Mouse (Mus musculus): Measurements from ENCODE around the gene Dus1l.
"Not testable (repeated sequence)": the region's sequence is repeated elsewhere in the genome, so short reads cannot be mapped to it uniquely, and the experiment has no call there.

The Dus1l gene

DNA sequence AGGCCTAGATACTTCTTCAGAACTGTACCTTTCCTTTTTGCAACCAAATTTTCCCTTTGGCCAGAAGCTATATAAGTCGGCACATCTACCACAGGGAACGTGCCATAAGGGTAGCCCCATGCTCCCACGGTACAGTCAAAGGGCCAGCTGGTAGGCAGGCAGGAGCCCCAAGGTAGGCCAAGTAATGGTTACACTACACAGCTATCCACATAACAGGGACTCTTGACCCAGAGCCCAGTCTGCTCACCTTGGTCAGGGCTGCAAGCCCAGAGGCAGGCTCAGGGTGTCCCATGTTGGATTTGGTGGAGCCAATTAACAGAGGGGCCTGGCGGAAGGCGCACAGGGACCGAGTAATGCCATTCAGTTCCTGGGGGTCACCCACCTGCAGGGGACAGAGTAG is 23.4 kb upstream of the Dus1l start:
- CTCF ChIA-PET, result no interaction called here

DNA sequence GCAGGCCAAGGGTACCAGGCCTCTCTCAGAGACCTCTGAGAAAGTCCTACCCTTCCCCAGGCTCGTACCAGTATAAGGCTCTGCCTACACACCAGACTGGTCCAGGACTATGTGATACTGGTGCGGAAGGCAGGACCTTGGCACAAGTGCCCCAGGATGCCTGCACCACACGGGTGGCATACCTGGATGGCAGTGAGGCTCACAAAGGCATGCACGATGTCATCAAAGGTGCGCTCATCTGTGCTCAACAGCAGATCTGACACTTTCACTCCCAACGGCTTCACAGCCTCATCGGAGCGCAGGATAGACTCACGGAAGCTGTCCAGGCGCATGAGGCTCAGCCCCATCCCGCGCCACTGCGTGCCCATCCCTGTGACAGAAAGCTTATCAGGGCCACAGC is 22.0 kb upstream of the Dus1l start:
- CTCF ChIA-PET, result no interaction called here

DNA sequence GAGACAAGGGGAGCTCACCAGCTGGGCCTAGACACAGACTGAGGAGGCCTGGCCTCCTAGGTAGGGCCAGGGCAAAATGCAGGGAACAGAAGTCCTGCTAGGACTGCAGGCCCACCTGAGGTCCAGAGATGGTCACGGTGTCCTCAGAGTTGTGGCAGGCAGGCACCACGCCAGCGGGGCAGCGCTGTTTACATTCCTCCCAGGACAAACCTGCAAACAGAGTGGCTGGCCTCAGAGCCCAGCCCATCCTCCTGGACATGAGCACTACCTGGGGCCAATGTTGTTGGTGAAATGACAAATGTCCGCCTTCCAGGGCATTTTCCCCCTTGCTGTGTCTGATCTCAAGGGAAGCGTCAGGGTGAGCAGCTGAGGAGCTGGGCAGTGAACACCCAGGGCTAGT is 21.2 kb upstream of the Dus1l start:
- CTCF ChIA-PET, result no interaction called here

DNA sequence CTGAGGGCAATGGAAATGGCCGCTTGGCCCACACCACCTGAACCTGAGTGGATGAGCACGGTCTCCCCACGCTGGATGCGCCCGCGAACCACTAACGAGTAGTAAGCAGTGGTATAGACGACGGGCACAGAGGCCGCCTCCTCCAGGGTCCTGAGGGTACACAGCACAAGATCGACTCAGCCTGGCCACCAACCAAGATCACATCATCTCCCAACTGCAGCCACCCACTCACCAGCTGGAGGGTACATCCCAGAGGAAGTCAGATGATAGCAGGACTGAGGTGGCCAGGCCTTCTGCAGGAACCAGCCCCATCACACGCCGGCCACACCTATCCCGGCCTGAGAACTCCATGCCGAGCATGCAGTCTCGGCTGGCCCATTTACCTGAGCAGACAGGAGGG is 15.9 kb upstream of the Dus1l start:
- CTCF ChIA-PET, result no interaction called here

DNA sequence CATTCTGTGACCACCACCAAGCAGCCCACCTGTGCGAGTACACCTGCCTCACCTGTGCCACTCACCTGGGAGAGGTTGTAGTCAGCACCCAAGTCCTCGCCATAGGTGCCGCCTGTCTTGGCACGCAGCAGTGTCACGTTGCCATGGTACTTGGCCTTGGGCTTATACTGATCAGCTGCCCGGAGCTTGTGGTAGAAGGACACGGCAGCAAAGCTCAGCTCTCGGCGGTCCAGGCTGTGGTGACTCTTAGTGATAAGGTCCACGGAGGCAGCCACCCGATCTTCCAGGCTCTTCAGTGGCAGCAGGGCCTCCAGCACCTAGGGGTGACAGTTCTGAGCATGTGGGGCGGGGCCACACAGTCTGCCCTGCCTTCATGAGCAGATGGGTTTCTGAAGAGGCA is 11.8 kb upstream of the Dus1l start:
- CTCF ChIA-PET, result no interaction called here

DNA sequence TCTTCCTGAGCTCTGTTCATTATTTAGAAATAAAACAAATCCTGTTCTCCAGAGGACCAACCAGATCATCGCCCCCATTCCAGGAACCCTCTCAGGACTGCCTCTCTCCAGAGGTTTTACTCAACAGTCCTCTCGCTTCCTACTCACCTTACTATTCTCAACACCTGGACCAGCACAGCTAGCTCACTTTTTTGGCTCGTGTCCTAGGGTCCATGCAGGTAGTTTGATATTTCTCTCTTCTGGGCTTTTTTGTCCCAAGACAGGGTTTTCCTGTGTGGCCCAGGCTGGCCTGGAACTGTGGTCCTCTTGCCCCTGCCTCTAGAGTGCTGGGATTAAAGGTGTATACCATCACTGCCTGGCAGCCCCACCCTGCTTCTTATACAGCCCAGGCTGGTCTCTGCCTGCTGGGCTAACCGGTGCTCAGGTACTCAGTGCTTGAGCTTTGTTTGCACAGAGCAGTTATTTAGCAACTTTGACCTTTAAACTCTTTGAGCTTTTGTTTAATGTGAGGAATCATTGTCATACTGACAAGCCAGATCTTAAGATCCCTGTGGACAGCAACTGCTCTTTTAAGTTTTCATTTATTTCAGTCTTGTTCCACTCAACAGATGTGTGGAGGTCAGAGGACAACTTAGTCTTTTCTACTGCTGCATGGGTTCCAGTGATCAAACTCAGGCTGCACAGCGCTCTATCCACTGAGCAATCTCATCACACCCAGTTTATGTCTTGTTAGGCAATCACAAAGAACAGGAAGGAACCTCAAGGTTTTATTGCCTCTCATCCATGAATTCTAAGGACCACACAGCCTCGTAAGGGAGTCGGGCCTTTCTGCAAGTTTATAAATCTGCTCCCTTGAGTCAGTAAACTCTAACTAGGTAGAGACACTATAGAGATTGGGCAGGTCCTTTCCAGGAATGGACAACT is 9.4 kb upstream of the Dus1l start:
- CTCF ChIA-PET, result no interaction called here

DNA sequence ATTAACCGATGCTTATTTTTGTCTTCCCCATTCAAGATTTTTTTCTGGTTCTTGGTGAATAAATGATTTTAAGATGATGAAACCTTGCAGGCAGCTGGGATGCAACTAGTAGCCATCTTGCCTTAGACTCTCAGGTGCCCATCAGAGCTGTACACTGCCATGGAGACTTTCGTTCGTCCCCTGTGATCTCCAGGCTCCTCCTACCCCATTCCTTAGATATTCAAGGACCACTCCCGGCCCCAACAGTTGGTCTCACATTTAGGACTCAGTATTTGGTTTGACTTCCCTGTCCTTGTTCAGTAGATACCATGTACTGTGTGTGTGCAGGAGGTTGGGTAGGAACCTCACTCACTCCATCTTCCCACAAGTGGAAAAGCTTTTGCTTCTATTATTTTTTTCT is 8.6 kb upstream of the Dus1l start:
- CTCF ChIA-PET, result no interaction called here

DNA sequence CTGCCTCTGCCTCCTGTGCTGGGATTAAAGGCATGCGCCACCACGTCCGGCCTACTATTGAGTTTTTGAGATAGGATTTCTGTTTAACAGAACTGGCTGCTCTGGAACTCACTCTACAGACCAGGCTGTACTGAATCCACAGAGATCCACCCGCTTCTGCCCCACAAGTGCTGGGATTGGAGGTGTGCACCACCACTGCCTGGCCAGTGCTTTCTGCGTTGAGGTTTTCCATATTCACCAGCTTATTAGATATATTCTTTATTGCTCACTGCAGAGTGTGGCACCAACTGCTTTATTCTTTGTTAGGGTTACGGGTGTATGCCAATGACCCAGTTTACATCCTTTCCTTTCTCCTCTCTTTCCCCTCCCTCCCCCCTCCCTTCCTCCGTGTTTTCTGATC is 8.1 kb upstream of the Dus1l start:
- CTCF ChIA-PET, result no interaction called here

DNA sequence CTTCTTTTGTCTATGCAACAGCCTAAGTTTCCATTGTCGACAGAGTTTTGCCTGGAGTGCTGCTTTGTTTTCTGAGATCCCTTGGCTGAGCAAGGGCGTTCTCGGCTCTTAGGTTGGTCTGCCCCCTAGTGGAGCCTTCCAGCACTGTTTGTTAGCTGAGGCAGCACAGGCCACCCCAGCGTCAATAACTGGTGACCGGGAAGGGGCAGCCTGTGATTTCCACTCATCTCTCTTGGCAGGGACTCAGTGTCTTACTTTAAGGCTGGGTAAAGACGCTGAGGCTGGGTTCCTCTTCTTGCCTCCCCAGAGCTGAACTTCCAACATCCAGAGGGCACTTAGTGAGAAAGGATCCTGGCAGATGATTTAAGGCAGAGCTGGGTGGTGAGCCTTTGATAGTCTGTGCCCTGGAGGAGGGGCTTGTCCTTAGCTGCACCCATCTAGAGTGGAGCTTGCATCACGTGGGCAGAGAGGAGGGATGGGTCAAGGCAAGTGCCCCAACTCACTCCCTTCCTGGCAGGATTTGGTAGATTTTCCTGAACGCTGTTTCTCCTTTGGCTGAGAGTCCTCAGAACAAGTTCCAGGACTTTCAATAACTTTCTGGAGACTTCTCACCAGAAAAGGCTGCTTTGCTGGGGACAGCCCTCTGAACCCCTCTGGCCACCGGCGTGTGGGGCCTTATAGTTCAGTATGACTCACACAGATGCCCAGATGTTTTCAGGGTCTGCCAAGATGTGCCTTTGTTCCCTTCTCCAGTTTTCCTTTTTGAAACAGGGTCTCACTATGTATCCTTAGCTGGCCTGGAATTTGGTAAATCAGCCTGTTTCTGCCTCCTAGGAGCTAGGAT is 4.1 kb upstream of the Dus1l start:
- CTCF ChIA-PET, result interaction anchor here (0.7 kb wide), 1 partner anchor 890 kb away, joined by 17 read pairs; no protein-coding TSS in a partner anchor

DNA sequence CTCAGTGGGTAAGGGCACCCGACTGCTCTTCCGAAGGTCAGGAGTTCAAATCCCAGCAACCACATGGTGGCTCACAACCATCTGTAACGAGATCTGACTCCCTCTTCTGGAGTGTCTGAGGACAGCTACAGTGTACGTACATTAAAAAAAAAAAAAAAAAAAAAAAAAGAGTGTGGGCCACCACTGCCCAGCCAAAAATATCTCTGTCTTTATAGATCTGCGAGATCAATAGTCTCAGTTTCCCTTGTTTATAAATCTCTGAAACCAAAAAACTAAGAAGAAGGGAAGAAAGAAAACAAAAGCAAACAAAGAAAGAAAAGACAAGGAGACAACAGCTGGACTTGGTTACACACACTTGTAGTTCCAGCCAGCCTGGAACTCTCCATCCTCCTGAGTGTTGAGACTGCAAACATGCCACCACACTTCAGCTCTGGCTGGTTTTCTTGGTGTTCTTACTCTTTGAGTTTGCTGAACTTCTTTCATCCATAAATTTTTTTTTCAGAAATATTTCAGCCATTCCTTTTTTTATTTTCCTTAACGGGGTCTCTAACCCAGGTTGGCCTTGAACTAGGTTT is 3.2 kb upstream of the Dus1l start:
- CTCF ChIA-PET, result interaction anchor here (0.5 to 0.7 kb wide), 3 partner anchors 64 to 889 kb away, joined by 3 to 17 read pairs (median 4); no protein-coding TSS in a partner anchor

DNA sequence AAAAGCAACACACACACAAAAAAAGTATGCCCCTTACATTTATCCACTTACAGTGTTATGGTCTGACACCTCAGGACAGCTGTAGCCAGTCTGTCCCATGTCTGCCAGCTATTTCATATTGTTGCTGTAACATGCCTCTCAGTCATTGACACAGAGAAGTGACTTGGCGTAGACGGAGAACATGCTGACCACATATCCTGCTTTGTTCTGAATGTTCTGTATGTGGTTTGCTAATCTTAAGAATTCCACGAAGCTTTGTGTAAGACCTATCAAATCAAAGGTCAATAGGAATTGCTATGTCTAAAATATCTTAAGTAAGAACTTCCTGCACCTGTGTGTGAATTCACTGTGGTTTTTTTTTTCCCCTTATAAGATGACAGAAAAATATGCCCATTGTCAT is 2.0 kb upstream of the Dus1l start:
- CTCF ChIA-PET, result interaction anchor here (0.6 to 0.8 kb wide), 2 partner anchors 192 to 428 kb away, joined by 3 to 4 read pairs; no protein-coding TSS in a partner anchor

DNA sequence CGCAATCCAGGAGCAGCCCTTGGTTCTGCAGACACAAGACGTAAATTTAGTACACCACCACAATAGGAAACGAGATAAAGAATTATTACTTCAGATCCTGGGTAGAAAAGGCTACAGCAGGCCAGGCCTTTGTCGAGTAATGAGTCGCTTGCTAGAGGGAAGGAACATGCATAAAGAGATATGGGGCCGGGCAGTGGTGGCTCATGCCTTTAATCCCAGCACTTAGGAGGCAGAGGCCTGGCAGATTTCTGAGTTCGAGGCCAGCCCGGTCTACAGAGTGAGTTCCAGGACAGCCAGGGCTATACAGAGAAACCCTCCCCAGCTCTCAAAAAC is 377 bp upstream of the Dus1l start:
- CTCF ChIA-PET, result no interaction called here

DNA sequence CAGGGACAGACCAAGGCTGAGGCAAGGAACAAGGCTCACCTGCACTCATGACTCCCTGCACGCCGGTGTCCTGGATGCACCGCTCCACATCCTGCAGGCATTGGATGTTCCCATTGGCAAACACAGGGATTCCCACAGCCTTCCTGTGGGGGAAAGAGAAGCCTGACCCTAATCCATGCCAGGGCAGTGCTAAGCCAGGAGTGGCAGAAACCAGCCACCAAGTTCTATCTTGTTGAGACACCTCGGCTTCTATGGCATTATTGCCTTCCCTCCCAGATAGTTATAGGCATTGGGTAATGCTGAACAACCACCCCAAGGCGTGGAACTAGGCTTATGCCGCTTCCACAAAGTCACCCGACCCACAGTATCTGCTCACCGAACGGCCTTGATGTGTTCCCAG is 3.6 kb downstream of the Dus1l start:
- CTCF ChIA-PET, result no interaction called here

DNA sequence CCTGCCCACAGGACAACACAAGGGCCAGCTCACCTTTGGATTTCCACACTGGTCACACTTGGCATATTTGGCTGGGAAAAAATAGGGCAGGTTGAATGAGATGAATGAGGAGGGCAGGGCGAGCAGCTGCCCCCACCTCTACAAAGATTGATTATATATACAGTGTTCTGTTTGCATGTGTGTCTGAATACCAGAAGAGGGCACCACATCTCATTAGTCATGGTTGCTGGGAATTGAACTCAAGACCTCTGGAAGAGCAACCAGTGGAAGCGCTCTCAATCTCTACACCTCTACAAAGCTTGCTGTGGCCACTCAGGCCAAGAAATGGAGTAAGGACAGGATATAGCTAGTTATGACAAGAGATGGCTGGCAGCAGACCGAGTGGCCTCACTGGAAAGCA is 6.4 kb downstream of the Dus1l start:
- CTCF ChIA-PET, result no interaction called here

DNA sequence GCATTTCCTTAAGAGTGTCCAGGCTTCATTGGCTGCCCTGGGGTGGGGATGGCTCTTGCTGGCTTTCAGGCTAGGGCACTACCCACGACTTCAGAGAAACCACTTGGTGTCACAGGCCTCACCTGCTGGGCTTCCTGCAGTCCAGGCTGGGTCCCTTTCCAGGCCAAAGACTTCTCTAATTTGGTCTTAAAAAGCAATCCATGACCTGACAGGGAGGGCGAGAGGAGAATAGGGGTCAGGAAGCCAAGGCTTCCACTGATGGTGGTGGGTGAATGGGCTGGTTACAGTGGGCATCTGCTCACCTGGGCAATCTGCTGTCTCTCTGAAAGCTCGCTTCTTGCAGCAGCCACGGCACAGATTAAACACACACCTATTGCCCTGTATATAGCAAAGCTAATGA is 6.8 kb downstream of the Dus1l start:
- CTCF ChIA-PET, result no interaction called here

DNA sequence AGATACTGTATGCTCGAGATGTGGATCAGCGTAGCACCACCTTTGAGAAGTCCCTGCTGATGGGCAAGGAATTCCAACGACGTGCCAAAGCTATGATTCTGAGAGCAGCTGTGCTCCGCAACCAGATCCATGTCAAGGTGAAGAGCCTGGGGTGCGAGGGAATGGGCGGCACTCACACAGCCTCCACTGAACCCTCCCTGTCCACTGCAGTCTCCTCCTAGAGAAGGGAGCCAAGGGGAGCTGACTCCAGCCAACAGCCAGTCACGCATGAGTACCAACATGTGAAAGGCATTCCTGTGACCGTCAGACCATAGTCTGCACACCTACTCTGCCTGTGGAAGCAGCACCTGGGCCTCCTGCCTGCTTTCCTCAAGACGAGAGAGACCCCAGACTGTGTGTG is 7.7 kb downstream of the Dus1l start:
- CTCF ChIA-PET, result not testable (repeated sequence)

DNA sequence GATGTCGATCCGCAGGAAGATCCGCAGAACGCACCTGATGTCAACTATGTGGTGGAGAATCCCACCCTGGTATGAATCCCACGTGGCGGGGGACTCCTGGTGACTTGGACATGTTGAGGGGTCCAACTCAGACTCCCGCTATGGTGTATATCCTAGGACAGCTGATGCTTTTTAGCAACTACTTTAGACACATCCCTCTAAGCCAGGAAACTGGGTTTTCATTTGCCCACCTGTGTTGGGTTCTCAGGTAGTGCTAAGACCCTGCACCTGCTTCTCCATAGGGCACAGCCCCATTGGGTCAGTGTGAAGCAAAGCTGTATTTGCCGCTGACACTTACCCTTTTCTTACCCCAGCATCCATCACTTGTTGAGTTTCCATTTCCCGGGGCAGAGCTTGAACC is 11.1 kb downstream of the Dus1l start:
- CTCF ChIA-PET, result no interaction called here

DNA sequence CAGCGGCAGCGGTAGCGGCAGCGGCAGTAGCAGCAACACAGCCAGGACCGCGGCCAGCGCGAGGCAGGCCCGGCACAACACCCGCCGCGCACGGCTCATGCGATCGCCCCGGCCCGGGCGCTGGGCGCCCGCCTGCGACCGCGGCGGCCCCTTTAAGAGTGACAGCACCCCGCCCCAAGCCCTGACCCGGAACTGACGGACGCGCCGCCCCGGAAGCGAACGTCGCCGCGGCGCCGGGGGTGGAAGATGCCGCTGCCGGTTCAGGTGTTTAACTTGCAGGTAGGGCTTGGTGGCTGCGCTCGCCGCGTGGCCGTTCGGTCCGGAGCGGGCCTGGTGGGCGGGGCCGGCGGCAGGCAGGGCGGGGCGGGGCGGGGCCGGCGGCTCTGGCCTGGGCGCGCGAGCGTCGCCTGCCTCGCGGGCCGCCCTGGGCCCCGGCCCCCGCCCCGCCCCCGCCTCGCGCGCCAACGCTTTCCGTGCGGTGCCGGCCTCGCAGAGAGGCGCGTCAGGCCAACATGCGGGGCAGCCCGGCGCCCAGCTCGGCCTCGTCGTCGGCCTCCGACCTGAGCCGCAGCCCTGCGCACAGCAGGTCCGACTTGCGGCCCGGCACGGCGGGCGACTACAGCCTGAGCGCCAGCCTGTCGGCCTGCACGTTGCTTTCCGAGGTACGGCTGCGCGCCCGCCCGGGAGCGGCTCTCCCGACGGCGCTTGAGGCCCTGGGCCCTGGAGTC is 12.0 kb downstream of the Dus1l start, which contains the start of the genes Rfng and Gps1:
Rfng (minus strand) TSS at position 144 of the 728 bp plus-strand sequence.
Gps1 (plus strand) TSS at position 209 of the 728 bp plus-strand sequence.
- CTCF ChIA-PET, result interaction anchor here (0.5 kb wide), 1 partner anchor 13 kb away, joined by 4 read pairs; no protein-coding TSS in a partner anchor

DNA sequence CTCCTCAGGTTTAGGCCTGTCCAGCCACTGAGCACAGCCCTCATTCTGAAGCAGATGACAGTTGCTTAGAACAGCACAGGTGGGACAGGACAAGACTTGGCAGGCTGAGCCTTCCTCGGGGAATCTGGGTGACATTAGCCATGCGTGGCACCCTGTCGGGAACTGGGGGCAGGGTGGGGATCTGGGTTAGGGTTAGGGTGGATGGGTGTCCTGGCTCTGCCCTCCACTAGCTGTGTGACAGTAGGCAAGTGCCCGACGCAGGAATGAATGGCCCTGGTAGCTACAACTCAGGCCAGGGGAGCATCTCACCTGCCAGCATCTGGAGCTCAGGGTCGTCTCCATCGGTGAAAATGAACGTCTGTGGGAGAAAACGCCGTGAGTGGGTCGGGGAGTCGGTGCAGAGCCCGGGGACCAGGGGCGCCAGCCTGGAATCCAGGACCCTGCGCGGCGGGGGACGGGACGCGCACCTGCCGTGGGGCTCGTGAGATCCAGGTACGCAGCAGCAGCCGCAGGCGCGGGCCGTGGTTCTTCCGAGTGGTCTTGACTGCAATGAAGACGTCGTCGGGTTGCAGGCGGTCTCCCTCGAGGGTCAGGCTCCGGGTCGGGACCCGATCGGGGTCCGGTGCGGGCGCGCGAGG is 12.7 kb downstream of the Dus1l start:
- CTCF ChIA-PET, result interaction anchor here (0.5 kb wide), 2 partner anchors 14 to 346 kb away, joined by 3 to 4 read pairs; partner anchors contain the start of gene Nploc4

DNA sequence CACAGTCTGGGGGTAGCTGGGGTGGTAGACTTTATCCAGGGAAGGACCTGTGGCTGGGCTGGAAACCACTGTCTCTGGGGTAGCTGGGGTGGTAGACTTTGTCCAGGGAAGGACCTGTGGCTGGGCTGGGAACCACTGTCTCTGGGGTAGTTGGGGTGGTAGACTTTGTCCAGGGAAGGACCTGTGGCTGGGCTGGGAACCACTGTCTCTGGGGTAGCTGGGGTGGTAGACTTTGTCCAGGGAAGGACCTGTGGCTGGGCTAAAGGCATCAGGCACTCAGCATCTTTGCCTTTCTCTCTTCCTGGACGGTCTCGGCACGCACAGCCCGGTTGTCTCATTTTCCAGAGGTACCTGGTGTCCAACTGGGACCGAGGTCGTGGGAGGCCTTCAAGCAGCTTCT is 14.8 kb downstream of the Dus1l start:
- CTCF ChIA-PET, result not testable (repeated sequence)

DNA sequence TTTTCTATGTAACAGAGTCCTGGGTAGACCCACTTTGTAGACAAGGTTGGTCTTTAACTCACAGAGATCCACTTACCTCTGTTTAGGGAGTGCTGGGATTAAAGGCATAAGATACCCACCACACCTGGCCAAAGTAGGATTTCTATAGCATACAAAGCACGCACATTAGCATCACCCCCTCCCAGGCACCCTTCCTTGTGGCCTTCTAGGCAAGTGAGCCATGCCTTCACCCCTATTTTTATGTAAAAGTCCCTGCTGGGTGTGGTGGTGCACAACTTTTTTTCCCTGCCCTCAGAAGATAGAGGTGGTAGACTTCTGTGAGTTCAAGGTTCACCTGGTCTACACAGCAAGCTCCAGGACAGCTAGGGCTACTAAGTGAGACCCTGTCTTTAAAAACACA is 16.3 kb downstream of the Dus1l start:
- CTCF ChIA-PET, result no interaction called here

All from spleen, embryonic (tissue).